Mouse (Mus musculus) limb, embryonic 11.5 days (tissue): ENCODE data around the gene Hnrnpf. TPM values are rescaled to one million over a fixed set of nuclear protein-coding genes. Genes with fewer than 3 reads are reported as not detected.

Experiments used
- ATAC-seq: fragments of 200-750 bp; cut with Nextera tagmentation; 2 replicates; pipeline ENCODE4 v1.8.0; 2017; ENCODE audit warnings: low read depth; ENCODE audit not compliant: insufficient number of reproducible peaks, low FRiP score, low TSS enrichment
- DNase-seq: peaks from one replicate; pipeline ENCODE4 v3.0.0-alpha.2; 2015; ENCODE audit warnings: low spot score
- H3K27ac ChIP-seq: fragments of 300-500 bp; sonication (generic); replicated peaks from 2 replicates; pipeline ENCODE4 v1.5.1; 2014; ENCODE audit warnings: low read depth, mild to moderate bottlenecking, low read length
- H3K27me3 ChIP-seq: fragments of 300-500 bp; sonication (generic); 2 replicates; pipeline ENCODE4 v1.6.1; 2014; ENCODE audit warnings: mild to moderate bottlenecking, low read length, mixed read lengths; ENCODE audit not compliant: control insufficient read depth, insufficient read depth
- H3K36me3 ChIP-seq: fragments of 300-500 bp; sonication (generic); 2 replicates; pipeline ENCODE4 v1.6.1; 2014; ENCODE audit warnings: mild to moderate bottlenecking, low read length, moderate library complexity, mixed read lengths; ENCODE audit not compliant: control insufficient read depth, insufficient read depth
- H3K4me1 ChIP-seq: fragments of 300-500 bp; sonication (generic); 2 replicates; pipeline ENCODE4 v1.6.1; 2014; ENCODE audit warnings: low read length, mixed read lengths; ENCODE audit not compliant: control insufficient read depth, insufficient read depth
- H3K4me2 ChIP-seq: fragments of 300-500 bp; sonication (generic); 2 replicates; pipeline ENCODE4 v1.6.1; 2014; ENCODE audit warnings: low read depth, mild to moderate bottlenecking, moderate library complexity; ENCODE audit not compliant: severe bottlenecking
- H3K4me3 ChIP-seq: fragments of 300-500 bp; sonication (generic); 2 replicates; pipeline ENCODE4 v1.5.1; 2014; ENCODE audit warnings: low read depth, low read length
- H3K9ac ChIP-seq: fragments of 300-500 bp; sonication (generic); 2 replicates; pipeline ENCODE4 v1.6.1; 2014; ENCODE audit warnings: mild to moderate bottlenecking, low read length
- H3K9me3 ChIP-seq: fragments of 300-500 bp; sonication (generic); 2 replicates; pipeline ENCODE4 v1.6.1; 2016; ENCODE audit warnings: low read length; ENCODE audit not compliant: control insufficient read depth
- WGBS: fragments of 180-500 bp; shearing (Covaris S2); extraction: QIAGEN DNeasy Blood & Tissue Kit; methylation state at CpG from one replicate; pipeline ENCODE4 v1.1.7; 2014; 5-methylcytosine and 5-hydroxymethylcytosine counted together
- polyA plus RNA-seq: library from polyadenylated mRNA; unstranded; fragments of >200 nt; fragmentation: Nextera tagmentation; extraction: Ambion mirVana; gene quantifications from 2 replicates; pipeline ENCODE4 v1.2.1, GENCODE M21; 2014

The Hnrnpf gene
- polyA plus RNA-seq, 1 experiment from 2014 or later = 860 TPM

DNA sequence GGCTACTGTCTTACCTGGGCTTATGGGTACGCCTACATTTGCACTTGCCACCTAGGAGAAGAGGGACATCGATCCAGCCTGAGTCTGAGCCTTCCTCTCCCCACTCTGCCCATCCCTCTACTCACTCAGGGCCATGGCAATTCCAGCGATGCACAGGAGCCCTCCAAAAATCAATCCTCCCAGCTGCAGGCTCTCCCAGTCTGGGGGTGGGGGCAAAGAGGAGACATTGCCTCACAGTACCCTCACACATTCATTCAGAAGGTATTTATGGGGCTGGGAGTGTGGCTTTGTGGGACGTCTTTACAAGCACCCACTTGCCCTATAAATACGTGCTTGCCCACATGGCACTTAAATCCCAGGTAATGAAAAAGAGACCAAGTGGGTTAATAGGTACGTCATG lies 34.2 kb downstream of the Hnrnpf start:
- ATAC-seq = no peak
- 70% methylated on average over 6 of the region's 6 CpGs for WGBS
- no peak for DNase-seq

DNA sequence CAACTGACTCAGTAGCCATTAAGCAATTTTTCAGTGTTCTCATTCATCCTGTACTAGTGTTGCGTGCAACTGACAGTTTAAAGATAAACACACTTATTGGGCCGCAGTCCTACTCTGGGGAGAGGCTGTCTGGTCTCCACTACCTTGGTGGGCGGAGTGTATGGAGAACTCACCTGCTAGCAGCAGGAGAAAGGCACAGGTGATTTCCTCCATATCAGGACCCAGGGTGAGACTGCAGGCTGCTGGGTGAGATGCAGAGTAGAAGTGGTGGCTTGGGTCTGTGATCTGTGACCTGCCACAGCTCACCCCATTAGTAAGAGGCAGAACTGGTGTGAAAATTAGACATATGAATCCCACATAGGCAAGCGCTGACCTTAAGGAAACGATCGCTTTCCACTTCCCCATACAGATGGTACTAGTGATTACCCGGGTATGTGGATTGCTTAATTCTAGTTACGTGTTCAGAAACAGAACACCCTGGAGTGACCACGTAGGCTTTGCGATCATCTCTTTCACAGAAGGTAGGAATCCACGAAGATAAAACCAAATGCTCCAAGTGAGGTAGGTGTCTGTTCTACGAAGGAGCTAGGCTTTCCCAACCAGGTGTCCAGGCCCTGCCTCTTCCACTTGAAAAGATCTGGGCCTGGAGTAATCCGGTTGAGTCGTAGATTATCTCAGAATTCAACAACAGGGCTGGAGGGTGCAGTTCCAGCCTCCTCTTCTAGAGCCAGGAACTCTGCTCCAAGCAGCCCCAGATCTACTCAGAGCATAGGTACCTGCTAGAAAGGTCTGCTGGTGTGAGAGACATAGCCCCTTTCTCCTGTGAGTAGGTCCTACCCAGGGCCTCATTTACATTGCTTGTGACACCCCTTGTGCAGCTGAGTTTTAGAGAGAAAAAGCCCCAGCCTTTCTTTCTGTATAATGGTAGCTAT lies 35.8 kb downstream of the Hnrnpf start:
- Histone ChIP-seq H3K27me3 (no peaks in the 10 kb centered on the region), H3K4me2 (no peak overlapping the region), H3K9me3 (no peaks in the 10 kb centered on the region), H3K27ac (no peak overlapping the region), H3K36me3 (no peaks in the 10 kb centered on the region), H3K9ac (no peak overlapping the region), H3K4me3 (no peak overlapping the region), H3K4me1 (no peaks in the 10 kb centered on the region)
- 88% methylated on average over 14 of the region's 14 CpGs for WGBS
- ATAC-seq = no peak
- DNase-seq = no peak

More for the DNA sequence above, 34.2 kb downstream of the Hnrnpf start:
- no peaks in the 10 kb centered on the region for H3K27me3 ChIP-seq
- H3K9me3 ChIP-seq = no peaks in the 10 kb centered on the region
- H3K9ac ChIP-seq = no peak overlapping the region
- H3K4me3 ChIP-seq = no peak overlapping the region
- no peaks in the 10 kb centered on the region for H3K4me1 ChIP-seq
- peaks cover 3% of the 10 kb centered on the region; the same call in 1 of the 2 replicates for H3K36me3 ChIP-seq
- no peak overlapping the region for H3K27ac ChIP-seq
- H3K4me2 ChIP-seq = no peak overlapping the region

GRCm38 (mm10) chr6:117937222-117937932 lies 37.3 kb downstream of the Hnrnpf start, which contains the start of gene Fxyd4:
Fxyd4 (minus strand) TSS chr6:117937692.
- ATAC-seq (no peak), DNase-seq (no peak)
- Histone ChIP-seq H3K4me2 (no peak within 1 kb of the TSS), H3K4me3 (no peak within 1 kb of the TSS), H3K36me3 (no peaks in the 10 kb centered on the region), H3K27me3 (no peaks in the 10 kb centered on the region), H3K27ac (no peak within 1 kb of the TSS), H3K4me1 (no peaks in the 10 kb centered on the region), H3K9me3 (no peaks in the 10 kb centered on the region), H3K9ac (no peak within 1 kb of the TSS)
- 79% methylated on average over 10 of the region's 10 CpGs for WGBS

GRCm38 (mm10) chr6:117938951-117939350 lies 38.8 kb downstream of the Hnrnpf start:
- ATAC-seq = no peak
- Histone ChIP-seq H3K27ac (no peak overlapping the region), H3K9me3 (no peaks in the 10 kb centered on the region), H3K27me3 (no peaks in the 10 kb centered on the region), H3K4me2 (no peak overlapping the region), H3K9ac (no peak overlapping the region), H3K36me3 (no peaks in the 10 kb centered on the region), H3K4me3 (no peak overlapping the region), H3K4me1 (no peaks in the 10 kb centered on the region)
- WGBS = 90% methylated on average over 10 of the region's 10 CpGs
- no peak for DNase-seq

DNA sequence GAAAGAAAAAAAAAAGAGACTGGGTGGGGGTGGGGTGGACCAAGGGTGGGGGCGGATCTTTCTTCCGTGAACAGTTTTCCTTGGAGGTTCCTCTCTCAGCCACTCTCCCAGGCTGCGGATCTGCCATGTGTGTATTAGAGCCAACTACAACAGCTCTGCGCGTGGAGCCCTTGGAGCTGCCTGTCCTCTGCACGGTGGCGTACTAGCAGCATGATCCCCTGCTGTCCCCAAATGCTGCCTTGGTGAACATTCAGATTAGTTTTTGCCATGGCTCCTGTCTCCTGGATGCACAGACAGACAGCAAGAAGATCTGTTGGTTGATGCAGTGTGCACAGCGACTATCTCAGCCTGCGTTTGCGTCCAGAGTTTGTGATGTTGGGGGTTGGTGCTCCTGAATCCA lies 42.6 kb downstream of the Hnrnpf start:
- 79% methylated on average over 10 of the region's 10 CpGs for WGBS
- Histone ChIP-seq H3K4me2 (no peak overlapping the region), H3K27ac (no peak overlapping the region), H3K36me3 (no peaks in the 10 kb centered on the region), H3K4me3 (no peak overlapping the region), H3K27me3 (no peaks in the 10 kb centered on the region), H3K9me3 (no peaks in the 10 kb centered on the region), H3K9ac (no peak overlapping the region), H3K4me1 (no peaks in the 10 kb centered on the region)
- no peak for DNase-seq
- no peak for ATAC-seq

DNA sequence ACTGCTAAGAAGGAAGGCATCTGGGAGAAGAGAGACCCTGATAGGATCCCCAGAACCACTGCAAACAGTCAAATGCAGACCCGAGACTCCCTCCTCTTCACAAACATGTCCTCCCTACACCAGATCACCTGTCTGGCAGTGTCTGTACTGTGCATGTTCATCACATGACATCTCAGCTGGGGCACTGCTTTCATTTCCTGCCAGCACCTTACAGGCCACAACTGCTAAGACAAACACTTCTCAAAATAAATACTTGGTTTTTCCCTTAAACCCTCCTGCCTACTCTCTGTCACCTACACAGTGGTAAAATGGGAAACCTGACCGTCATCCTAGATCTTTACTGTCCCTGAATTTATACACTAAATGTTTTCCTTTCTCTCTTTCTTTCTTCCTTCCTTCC lies 43.8 kb downstream of the Hnrnpf start:
- ATAC-seq (no peak), DNase-seq (no peak)
- Histone ChIP-seq H3K27me3 (no peaks in the 10 kb centered on the region), H3K9ac (no peak overlapping the region), H3K36me3 (no peaks in the 10 kb centered on the region), H3K9me3 (no peaks in the 10 kb centered on the region), H3K4me1 (no peaks in the 10 kb centered on the region), H3K4me3 (no peak overlapping the region), H3K4me2 (no peak overlapping the region), H3K27ac (no peak overlapping the region)
- 90% methylated on average over 2 of the region's 2 CpGs for WGBS

DNA sequence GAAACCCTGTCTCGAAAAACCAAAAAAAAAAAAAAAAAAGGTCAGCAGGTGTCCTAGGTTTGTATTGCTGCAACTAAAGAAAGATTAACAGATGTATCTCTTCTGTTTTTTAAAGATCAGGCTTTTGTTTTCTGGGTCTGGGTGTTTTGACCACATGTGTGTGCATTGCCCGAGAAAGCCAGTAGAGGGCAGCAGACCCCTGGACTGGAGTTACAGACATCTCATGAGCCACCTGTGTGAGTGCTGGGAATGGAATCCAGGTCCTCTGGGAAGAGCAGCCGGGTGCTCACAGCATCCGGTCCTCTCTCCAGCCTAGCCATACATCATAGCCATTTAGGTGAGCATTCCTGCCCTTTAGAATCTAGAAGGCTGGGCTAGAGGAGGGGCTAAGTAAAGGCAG lies 52.2 kb downstream of the Hnrnpf start:
- H3K27me3 ChIP-seq = no peaks in the 10 kb centered on the region
- no peaks in the 10 kb centered on the region for H3K4me1 ChIP-seq
- ATAC-seq (no peak), DNase-seq (no peak)
- no peaks in the 10 kb centered on the region for H3K9me3 ChIP-seq
- H3K4me2 ChIP-seq = no peak overlapping the region
- no peaks in the 10 kb centered on the region for H3K36me3 ChIP-seq
- H3K9ac ChIP-seq = no peak overlapping the region
- H3K27ac ChIP-seq = no peak overlapping the region
- H3K4me3 ChIP-seq = no peak overlapping the region
- 86% methylated on average over 4 of the region's 4 CpGs for WGBS

GRCm38 (mm10) chr6:117956161-117956560 lies 56.0 kb downstream of the Hnrnpf start:
- Histone ChIP-seq H3K9ac (no peak overlapping the region), H3K4me2 (no peak overlapping the region), H3K27ac (no peak overlapping the region), H3K27me3 (no peaks in the 10 kb centered on the region), H3K4me3 (no peak overlapping the region), H3K9me3 (no peaks in the 10 kb centered on the region), H3K4me1 (no peaks in the 10 kb centered on the region), H3K36me3 (no peaks in the 10 kb centered on the region)
- WGBS = 77% methylated on average over 6 of the region's 6 CpGs
- DNase-seq (no peak), ATAC-seq (no peak)
